Mouse (Mus musculus) A20 (cell line): ENCODE measurements around the gene Ccr7.
A peak's percentile ranks its signal among the peaks of the same experiment; 100 is the strongest.

ENCODE experiments used
- DNase-seq: peaks from one replicate; pipeline ENCODE4 v3.0.0-alpha.2; 2011; ENCODE audit warnings: low read depth, low spot score

Ccr7 gene

DNA sequence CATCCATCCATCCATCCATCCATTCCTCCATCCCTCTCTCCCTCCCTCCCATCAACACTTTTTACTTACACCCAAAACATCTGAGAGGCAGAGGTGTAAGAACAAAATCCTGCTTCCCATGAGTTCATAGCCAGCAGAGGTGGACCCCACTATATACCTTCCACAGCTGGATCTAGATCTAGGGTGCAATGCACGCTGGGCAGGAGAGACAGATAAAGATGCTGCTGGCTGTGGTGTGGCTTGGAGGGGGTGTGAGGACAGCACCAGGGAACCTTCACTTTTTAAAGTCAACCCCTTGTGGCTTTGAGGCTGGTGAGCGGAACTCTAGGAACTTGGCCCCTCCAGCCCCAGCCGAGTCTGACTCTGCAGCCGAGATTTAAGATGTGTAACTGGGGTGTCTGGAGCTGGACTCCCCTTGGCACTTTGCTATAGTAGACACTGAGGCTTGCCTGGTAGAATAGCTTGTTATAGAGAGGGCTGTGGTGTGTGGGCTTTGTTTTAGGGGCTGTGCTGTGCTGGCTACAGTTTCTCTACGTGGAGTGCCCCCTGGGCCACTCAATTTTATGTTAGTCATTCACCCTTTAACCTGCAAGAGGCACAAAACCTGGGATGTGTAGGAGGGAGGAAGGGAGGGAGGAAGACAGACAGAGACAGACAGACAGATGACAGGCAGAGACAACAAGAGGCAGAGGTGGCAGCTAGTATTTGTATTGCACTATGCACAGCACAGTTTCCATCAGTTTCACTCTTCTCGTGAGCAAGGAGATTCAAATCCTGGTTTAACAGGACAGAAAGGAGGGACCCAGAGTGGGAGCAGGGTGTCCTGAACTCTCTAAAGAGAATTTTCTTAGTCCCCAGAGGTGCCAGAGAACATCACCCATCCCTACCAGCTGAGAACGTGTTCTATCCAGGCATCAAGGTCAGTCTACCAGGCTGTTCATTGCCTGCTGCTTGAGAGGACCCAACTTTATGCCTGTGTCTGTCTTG lies 817 bp downstream of the Ccr7 start:
- no peak for DNase-seq

DNA sequence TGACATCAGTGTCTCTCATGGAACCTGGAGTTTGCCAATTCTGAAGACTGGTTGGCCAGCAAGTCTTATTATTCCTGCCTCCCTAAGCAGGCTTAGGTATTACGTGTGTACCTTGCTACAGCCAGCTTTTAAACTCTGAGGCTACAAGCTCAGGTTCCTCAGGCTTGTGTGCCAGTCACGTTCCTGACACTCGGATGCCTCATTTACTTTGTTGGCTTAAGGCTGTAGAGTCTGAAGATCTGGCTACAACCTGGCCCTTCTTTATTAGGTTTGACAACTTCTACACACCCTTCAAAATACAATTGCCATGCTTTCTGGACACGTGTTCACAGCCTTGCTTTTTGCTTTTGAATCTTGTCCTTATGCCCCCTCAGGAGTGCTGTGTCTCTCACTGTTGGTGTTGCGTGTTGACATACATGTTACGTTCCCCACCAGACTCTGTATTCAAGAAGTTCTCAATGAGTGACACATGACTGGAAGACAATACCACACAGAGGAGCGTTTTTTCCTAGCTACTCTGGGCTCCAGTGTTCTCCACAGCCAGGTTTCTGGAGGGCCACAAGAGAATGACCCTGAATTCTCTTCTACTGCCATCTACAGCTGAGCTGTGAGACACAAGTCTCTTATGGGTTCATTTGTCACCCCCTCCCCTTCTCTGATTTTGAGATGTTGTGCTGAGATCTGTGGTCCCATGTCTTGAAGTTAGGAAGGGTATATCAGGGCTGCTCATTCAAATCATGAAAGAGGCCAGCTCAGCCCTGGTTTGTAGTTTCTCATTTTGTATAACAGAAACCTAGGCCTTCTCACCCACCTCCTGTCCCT lies 2.3 kb downstream of the Ccr7 start:
- DNase-seq = no peak

DNA sequence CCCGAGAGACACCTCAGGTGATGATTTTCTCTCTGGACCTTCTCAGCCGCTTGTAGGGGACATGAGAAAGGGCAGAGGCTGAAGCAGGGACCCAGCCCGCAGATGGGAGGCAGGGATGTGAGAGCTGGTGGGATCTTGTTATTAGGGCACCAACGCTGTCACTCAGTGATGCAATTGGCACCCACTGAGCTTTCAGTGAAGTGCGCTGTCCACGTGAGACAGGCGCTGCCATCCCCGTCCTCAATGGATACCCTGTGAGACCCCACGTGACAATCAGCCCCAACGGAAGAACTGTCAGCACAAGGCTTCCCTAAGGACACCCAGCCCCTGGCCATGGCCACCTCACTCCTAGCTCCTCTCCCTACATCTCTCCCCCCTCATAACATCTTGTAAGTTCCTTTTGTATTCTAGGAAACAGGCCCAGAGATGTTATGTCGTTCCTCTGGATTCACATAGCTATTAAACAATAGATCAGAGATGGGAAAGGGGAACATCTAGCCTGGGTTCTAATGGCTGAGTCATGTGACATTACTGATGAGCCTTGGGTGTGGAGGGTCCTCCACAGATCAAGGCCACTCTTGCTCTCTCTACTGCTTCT lies 3.4 kb downstream of the Ccr7 start:
- no peak for DNase-seq

DNA sequence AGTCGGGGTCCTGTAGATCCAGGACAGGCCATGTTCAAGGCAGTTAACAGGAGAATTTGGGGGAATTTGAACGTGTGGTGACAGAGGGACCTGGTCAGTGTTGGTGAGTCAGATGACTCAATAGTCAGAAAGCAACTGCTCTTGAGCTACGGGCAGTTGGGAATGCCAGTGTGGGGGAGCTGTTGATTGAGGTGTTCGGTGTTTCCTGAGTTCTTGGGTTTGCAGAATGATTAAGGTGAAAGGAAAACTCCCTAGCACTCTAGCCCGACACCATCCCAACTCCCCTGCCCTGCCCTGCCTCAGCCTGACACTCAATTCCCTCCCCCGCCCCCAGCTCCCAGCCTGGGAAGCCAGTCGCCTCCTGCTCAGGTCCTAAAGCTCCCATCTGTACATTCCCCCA lies 4.0 kb downstream of the Ccr7 start:
- DNase-seq = no peak

DNA sequence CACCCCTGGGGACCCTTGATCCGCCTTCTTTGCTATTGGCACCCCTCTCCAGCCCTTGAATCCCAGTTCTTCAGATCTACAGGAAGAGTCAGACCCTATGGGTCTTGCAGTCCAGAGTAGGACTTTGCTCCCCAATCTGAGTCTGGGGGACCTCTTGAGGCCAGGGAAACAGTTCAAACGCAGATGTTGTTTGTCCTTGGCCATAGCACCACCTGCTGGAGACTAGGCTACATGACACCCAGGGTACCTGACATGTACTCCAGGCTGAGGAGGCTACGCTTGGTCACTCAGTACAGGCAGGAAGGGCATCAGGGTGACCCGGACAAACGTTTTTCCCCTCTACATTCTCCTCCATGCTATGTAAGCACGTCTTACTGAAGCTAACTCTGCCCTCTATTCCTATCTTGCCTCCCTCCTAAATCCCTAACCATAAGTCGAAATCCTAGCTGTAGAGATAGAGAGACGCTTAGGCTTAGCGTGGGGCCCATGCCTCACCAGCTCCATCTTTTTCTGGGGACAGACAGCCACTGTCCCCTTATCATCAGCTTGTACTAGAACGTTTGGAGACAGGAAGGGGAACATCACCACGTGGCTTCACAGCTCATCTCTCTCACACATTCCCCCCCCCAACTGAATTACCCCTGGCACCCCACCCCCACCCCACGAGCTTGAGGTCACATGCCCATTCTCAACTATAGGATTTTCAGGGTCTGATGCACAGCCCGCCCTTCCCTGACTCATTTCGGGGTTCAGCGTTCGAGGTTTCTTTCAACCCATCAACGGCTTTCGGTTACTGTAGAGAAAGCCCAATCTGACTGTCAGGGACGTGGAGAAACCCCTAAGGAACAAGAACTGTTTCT lies 4.7 kb downstream of the Ccr7 start:
- peak; percentile 79 for DNase-seq

DNA sequence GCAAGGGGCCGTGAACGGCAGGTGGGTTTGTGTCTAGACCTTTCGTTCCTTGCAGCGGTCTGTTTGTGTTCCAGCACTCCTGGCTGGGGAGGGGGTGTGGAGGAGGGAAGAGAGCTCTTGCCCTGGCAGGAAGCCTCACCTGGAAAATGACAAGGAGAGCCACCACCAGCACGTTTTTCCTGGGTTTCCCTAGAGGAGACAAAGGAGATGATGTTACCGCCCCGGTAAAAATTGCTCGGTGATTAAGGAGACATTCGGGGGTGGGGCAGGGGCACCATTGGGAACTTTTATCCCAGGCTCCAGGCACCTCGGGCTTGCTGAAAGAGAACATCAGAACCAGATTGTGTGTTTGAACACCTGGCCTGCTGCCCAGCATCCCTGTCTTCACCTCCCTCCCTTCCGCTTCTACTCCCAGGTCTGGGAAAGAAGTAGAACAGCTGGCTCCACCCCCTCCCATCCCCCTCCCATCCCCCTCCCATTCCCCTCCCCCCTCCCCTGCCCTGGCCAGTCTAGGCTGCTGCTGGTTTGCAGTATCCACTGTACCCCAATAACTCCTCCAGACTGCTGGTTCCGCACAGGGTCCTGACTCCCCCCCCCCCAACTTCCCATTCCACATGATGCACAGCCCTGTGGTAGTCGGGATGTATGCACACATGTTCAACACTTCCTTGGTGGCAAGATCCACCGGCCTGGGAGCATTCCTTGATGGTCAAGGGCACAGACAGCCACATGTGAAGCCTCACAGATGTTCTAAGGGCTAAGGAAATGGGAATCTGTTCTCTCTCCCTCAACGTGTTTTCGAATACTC lies 5.8 kb downstream of the Ccr7 start:
- DNase-seq = no peak

DNA sequence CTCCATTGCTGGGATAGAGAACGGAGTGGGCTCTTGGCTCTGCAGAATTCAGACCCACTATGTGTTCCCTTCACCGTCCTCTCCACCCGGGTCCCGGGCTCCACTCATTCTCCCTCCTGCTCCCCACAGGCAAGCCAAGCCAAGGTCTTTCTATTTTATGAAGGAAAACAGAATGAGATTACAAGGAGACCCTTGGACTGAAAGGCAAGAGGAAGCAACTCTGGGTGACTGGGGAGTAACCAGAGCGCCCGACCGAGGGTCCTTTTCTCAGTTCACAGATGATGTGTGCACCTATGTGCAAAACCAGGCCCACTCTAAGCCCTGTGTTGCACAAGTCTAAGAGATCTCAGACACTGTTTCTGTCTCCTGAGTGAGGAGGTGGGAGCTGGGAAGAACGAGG lies 6.5 kb downstream of the Ccr7 start:
- no peak for DNase-seq

DNA sequence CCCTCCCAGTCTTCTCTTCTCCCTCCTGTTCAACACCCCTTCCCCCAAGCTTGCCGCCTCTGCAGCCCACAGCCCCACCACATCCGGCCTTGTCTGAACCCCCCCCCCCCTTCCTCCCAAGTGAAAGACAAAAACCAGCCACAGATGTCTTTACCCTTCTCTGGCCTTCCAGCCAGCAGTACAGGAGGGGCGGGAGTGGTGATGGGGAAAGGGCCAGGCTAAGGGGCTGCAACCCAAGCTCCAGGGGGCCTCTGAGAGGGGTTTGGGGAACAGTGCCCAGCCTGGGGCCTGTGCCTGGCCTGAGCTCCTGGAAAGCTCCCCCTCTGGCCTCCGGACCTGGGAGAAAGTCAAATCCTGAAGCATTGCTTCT lies 7.0 kb downstream of the Ccr7 start:
- no peak for DNase-seq

DNA sequence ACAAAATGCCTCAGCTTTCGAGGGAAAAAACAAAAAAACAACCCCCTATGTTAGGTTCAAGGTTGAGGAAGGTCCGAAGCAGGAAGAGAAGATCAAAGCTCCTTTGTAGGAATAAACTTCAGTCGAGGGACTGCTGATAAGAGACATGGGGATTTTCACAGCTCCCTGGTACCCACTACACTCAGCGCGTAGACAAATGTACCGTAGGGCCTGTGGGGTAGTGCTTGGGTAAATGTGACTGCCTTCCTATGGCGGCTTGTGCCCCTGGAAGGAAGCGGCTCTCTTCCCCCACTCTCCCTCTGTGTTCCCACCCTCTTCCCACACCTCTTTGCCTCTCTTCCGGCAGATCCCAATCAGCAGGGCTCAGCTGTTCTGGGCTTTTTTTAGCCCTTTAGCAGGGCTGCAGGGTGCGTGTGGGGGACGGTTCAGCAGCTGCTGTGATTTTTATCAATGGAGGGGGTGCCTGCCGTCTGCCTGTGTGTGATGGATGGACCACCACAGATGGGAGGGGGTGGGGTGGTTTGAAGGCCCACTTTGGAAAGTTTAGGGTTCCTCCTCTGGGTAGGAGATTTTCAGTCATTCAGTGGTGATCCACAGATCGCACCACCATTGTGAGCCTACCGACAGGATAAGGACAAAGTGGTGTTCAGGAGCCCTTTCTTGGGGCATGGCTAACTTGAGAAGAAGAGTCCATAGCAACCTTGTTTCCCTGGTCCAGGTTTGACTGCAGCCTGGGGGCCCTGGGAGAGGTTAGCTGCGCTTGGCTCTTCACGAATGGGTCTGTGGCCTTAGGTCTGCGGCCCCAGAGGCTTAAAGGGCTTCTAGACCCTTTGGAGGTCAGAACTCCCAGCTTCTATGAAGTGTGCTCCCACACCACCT lies 7.6 kb downstream of the Ccr7 start:
- DNase-seq = no peak

DNA sequence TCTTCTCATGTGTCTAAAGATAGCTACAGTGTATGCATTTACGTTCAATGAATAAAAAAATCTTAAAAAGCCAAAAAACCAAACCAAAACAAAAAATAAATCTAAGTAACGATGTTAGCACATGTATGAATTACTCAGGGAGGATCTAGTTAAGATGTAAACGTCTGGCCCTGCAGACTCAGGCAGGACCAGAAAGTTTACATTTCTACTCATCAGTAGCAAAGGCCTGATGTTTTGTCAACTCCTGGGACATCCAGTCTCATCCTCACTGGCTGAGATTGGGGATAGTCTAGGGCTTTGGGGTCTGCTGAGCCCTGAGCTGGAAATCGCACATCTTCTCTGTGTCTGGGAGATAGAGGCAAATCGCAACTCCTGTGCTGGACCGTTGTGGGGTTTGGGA lies 8.3 kb downstream of the Ccr7 start:
- DNase-seq = no peak

DNA sequence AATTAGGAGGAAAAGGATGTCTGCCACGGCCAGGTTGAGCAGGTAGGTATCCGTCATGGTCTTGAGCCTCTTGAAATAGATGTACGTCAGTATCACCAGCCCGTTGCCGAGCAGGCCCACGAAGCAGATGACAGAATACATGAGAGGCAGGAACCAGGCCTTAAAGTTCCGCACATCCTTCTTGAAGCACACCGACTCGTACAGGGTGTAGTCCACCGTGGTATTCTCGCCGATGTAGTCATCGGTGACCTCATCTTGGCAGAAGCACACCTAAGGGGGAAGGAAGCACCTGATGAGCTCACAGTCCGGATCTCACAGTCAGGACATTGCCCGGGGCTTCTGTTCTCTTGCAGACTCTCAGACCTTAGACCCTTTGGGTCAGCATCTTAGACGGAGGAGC lies 9.1 kb downstream of the Ccr7 start:
- no peak for DNase-seq

DNA sequence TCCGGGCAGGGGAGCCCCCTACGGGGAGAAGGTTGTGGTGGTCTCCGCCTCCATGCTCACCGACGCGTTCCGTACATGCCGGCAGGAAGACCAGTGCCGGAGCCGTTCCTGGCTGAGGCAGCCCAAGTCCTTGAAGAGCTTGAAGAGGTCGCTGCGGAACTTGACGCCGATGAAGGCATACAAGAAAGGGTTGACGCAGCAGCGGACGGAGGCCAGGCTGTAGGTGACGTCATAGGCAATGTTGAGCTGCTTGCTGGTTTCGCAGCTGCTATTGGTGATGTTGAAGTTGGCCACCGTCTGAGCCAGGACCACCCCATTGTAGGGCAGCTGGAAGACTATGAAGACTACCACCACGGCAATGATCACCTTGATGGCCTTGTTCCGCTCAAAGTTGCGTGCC lies 9.9 kb downstream of the Ccr7 start:
- DNase-seq = no peak

DNA sequence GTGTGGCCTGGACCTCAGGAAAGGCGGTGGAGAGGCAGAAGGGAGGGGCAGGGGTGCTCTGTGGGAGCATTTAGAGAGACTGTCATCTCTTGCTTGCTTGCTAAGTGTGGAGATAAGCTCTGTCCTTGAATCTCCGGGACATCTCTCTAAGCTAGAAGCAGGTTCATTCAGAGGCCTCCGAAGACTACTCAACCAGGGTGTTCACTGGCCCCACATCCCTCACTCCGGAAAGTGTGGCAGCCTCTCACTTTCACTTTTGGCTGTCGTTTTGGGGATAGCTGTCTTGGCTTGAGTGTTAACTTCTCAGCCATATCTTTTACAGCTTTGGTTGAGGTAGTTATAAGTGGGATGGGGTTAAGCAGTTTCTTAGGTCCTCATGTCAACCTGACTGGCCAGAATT lies 10.4 kb downstream of the Ccr7 start:
- DNase-seq = no peak

DNA sequence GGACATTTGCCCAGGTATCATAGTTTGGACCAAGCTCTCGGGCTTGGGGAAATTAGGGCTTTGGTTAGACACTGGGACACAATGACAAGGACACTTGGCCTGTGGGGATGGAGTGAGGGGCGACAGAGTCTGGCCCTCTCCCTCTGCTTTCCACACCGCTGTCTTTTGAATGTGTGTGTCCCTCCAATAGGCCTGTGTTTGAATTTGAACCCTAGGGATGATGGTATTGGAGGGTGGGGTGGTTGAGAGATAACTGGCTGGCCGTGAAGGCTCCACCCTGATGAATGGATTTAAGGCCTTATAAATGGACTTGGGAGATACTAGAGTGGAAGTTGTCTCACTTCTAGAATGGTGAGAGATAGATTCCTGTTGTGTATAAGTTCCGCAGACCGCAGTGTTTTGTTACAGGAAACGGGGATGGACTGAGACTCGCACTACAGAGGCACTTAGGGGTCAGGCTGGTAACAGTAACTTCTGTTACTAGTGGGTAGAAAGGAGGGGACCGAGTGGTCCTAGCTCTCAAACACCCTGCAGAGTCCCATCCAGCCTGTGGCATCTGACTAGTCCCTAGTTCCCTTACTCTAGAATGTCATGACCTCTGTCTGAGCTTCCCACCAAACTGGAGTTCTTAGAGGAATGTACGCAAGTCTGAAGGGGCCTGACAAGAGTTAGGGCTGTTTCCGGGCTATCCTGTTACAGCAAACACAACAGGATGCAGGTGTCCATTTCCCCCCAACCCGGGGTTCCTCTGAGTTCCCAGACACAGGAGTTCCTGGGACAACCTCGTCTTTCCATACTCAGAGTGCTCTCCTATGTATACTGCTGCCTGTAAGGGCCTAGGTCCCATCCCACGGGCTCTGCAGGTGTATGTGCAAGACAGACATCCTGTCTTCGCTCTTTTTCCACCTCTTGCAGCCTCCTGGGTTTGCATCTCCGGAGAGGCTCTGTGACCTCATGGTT lies 11.5 kb downstream of the Ccr7 start:
- no peak for DNase-seq

DNA sequence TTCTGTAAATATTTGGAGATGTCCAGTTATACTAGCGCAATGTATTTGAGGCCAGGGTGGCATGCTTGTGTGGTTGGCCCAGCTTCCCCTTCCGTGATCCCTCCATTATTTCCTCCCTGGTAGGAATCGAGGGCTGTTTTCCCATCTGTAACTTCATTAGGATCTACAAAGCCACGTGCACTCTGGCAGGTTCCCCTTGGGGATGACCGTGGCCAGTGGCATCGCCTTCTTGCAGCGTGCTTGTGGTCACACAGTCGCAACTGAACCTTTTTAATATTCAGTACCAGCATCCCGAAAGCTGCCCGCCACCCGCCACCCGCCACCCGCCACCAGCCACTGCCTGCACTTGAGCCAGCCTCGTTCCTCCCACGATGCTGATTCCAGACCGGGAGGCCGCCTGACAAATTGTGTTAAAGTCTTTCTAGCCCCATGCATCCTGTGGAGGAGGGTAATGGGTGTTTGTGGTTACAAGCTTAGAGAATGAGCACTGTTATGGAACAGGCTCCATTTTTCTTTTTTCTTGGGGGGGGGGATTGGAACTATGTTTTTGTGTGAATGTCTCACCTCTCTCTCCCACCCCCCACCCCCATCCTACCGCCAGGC lies 12.3 kb downstream of the Ccr7 start:
- no peak for DNase-seq

DNA sequence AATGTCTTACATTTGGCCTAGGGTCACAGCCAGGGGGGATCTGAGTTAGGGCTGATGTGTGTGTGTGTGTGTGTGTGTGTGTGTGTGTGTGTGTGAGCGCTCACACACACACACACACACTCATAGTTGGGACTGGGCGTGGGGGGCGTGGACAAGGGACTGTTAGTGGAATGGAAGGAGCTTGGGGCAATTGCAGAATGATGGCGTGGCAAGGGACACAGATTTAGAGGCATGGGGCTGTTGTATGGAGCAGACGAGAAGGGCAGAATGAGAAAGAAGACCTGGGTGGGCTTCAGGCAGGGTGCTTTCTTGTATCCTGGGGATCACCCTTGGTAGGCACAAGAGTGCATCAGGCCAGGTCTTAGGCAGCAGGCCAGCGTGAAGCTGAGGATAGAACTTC lies 12.8 kb downstream of the Ccr7 start:
- no peak for DNase-seq

DNA sequence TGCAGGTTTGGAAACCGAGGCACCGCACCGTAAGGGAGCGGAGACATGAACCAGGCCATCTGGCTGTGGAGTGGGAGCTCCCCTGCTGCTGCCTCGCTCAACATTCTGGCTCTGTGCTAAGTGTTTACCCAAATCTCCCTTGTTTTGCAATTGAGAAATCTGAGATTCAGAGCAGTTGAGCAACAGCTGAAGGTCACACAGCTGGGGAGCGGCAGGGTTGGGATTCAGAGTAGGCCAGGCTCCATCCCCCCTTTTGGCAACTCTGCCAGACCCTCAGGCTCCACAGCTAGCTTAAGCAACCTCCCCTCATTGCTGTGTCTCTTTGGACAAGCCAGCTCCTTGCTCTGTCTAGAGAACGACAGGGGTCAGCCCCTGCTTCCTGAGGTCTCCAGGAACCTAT lies 13.3 kb downstream of the Ccr7 start:
- no peak for DNase-seq

DNA sequence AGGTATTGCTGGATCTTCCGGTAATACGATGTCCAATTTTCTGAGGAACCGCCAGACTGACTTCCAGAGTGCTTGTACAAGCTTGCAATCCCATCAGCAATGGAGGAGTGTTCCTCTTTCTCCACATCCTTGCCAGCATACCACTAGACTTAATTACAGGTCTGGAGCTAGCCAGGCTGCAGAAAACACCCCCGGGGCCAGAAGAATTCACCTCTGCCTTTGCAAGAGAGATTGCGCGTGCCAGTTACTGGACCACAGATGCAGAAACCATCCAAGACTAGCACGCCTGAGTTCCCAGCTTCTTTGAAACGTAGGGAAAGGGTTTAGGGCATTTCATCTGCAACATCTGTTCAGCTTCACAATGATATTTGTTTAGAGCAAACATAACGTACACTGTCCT lies 15.9 kb downstream of the Ccr7 start:
- no peak for DNase-seq
